Mouse (Mus musculus): ENCODE measurements around the gene Arhgap21. TPM values are rescaled to one million over a fixed set of nuclear protein-coding genes. Genes with fewer than 3 reads are reported as not detected.

Arhgap21 gene
- polyA plus RNA-seq, 1 experiment from 2014 or later = 40.9 TPM

DNA sequence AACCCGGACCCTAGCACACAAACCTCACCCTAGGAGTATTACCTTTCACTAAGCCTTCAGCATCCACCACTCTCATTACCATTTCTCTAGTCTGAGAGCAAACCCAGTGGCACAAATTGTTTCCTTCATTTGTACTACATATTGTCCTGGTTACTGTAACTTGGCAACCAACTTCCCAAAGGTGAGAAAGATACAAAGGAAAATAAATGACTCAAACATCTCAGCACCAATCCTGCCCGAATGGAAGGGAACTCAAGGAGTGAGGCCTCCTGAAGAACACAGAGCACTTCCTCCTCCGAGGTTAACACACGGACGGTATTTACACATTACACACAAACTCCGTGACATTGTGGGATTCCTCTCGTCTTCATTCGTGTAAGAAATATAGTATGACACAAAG lies 7.4 kb downstream of the Arhgap21 start:
- Histone ChIP-seq H3K4me3 (replicated peaks; ENCODE audit: low read length) (peak overlapping the region; percentile 8; the same call in 1 of the 2 replicates), H3K36me3 (ENCODE audit: control insufficient read depth, insufficient read depth) (no peaks in the 10 kb centered on the region), H3K9ac (replicated peaks; ENCODE audit: low read depth, low read length) (peak overlapping the region; percentile 32; the same call in 1 of the 2 replicates), H3K27ac (ENCODE audit: low read length) (peak overlapping the region; percentile 70), H3K4me2 (ENCODE audit: low read length) (peak overlapping the region; percentile 50), H3K9me3 (ENCODE audit: control insufficient read depth, low read length) (no peaks in the 10 kb centered on the region), H3K27me3 (replicated peaks; ENCODE audit: control insufficient read depth, insufficient read depth, low read length) (no peaks in the 10 kb centered on the region), H3K4me1 (replicated peaks; ENCODE audit: control insufficient read depth, insufficient read depth, low read length) (peaks cover 56% of the 10 kb centered on the region)
- ATAC-seq = no peak
- 22% methylated on average over 8 of the region's 8 CpGs for WGBS

DNA sequence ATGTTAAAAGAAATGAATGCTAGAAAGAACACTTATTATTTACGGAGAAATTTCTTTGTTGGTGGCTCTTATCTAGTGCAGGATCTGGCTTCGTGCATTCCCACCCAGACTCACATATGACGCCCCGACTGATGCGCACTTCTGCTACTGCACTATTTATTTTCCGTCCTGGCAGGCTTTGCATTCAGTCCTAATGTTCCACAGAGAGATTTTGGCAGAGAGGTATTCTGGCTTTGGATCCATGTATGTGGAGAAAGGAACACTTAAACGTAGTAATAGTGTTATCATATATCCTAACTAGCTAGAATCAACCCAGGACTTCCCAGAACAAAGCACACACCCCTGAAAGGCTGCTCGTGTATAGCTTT lies 8.0 kb downstream of the Arhgap21 start:
- peak; percentile 54 for ATAC-seq
- whole genome bisulfite sequencing = 34% methylated on average over 8 of the region's 8 CpGs
- Histone ChIP-seq H3K4me1 (replicated peaks; ENCODE audit: control insufficient read depth, insufficient read depth, low read length) (peaks cover 62% of the 10 kb centered on the region), H3K27me3 (replicated peaks; ENCODE audit: control insufficient read depth, insufficient read depth, low read length) (no peaks in the 10 kb centered on the region), H3K9me3 (ENCODE audit: control insufficient read depth, low read length) (no peaks in the 10 kb centered on the region), H3K27ac (ENCODE audit: low read length) (peak overlapping the region; percentile 76), H3K4me3 (replicated peaks; ENCODE audit: low read length) (peak overlapping the region; percentile 9), H3K4me2 (ENCODE audit: low read length) (peak overlapping the region; percentile 42), H3K9ac (replicated peaks; ENCODE audit: low read depth, low read length) (peak overlapping the region; percentile 24; the same call in 1 of the 2 replicates), H3K36me3 (ENCODE audit: control insufficient read depth, insufficient read depth) (no peaks in the 10 kb centered on the region)

DNA sequence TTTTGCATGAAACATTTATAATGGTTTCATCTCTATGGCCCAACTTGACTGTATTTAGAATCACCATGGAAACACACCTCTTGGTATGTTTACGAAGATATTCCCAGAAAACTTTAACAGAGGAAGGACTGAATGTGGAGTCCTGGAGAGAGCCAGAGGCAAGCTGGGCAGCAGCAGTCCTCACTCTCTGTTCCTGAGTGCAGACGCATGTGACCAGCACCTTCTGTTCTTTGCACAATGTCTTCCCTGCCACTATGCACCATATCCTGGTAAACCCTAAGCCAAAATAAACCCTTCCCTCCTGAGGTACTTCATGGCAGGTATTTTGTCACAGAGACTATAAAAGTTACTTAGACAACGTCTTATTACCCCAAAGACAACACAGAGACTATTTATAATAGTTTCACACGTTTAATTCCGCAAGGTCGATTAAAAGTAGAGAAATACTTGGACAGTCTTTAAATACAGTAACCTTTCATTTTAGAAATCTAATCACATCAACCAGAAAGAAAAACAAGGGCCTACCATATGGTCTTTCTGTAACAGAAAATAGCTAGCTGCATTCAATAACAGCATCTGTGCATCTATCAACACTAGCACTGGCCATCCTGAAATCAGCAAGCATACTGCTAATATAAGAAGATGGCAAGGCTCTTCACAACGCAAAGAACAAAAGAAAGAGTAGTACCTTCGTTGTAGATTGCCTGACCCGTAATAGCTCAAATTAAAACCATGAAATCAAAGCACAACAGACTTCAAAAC lies 8.6 kb downstream of the Arhgap21 start:
- WGBS = 37% methylated on average over 9 of the region's 9 CpGs
- H3K9me3 ChIP-seq (ENCODE audit: control insufficient read depth, low read length) = no peaks in the 10 kb centered on the region
- peaks cover 65% of the 10 kb centered on the region for H3K4me1 ChIP-seq (replicated peaks; ENCODE audit: control insufficient read depth, insufficient read depth, low read length)
- H3K27ac ChIP-seq (ENCODE audit: low read length) = peak overlapping the region; percentile 76
- H3K4me3 ChIP-seq (replicated peaks; ENCODE audit: low read length) = peak overlapping the region; percentile 9; the same call in 1 of the 2 replicates
- peak; percentile 58 for ATAC-seq
- peak overlapping the region; percentile 42 for H3K4me2 ChIP-seq (ENCODE audit: low read length)
- no peaks in the 10 kb centered on the region for H3K36me3 ChIP-seq (ENCODE audit: control insufficient read depth, insufficient read depth)
- H3K27me3 ChIP-seq (replicated peaks; ENCODE audit: control insufficient read depth, insufficient read depth, low read length) = no peaks in the 10 kb centered on the region
- peak overlapping the region; percentile 25; the same call in 1 of the 2 replicates for H3K9ac ChIP-seq (replicated peaks; ENCODE audit: low read depth, low read length)

DNA sequence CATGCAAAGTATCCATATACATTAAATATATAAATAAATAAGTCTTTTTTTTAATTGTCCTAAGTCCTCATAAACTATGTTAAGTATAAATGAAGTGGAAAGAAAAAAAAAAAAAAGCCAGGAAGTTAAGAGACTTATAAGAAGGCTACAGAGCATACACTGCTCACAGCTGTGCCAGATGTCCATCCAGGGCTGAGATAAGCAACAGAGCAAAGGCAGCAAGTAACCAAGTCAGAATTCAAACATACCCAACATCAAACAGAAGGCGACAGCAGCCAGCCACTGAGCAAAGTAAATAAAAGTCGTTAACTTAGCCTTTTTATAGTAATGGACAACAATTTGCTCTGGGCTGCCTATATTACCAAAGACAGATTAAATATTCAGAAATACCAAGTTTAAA lies 9.6 kb downstream of the Arhgap21 start:
- Histone ChIP-seq H3K27me3 (replicated peaks; ENCODE audit: control insufficient read depth, insufficient read depth, low read length) (no peaks in the 10 kb centered on the region), H3K36me3 (ENCODE audit: control insufficient read depth, insufficient read depth) (no peaks in the 10 kb centered on the region), H3K9me3 (ENCODE audit: control insufficient read depth, low read length) (no peaks in the 10 kb centered on the region), H3K4me3 (replicated peaks; ENCODE audit: low read length) (no peak overlapping the region), H3K4me2 (ENCODE audit: low read length) (no peak overlapping the region), H3K27ac (ENCODE audit: low read length) (no peak overlapping the region), H3K4me1 (replicated peaks; ENCODE audit: control insufficient read depth, insufficient read depth, low read length) (peaks cover 61% of the 10 kb centered on the region), H3K9ac (replicated peaks; ENCODE audit: low read depth, low read length) (no peak overlapping the region)
- ATAC-seq = no peak
- WGBS = 56% methylated on average over 2 of the region's 2 CpGs

DNA sequence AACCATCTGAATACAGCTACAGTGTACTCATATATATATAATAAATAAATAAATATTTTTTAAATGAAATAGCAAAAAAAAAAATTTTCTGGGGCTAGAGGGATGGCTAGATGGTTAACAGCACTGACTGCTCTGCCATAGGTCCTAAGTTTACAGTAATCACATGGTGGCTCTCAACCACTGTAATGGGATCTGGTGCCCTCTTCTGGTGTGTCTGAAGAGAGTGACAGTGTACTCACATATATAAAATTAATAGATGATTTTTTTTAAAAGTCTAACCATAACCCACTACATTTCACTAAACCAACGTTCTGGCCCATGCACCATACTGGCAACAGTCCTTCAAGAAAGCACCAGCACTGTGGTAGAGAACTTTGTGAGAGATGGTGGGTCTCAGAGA lies 10.7 kb downstream of the Arhgap21 start:
- ATAC-seq = no peak
- no peak overlapping the region for H3K4me3 ChIP-seq (replicated peaks; ENCODE audit: low read length)
- WGBS = 100% methylated on average over 1 of the region's 1 CpGs
- H3K4me2 ChIP-seq (ENCODE audit: low read length) = no peak overlapping the region
- no peaks in the 10 kb centered on the region for H3K36me3 ChIP-seq (ENCODE audit: control insufficient read depth, insufficient read depth)
- no peak overlapping the region for H3K9ac ChIP-seq (replicated peaks; ENCODE audit: low read depth, low read length)
- no peaks in the 10 kb centered on the region for H3K27me3 ChIP-seq (replicated peaks; ENCODE audit: control insufficient read depth, insufficient read depth, low read length)
- no peak overlapping the region for H3K27ac ChIP-seq (ENCODE audit: low read length)
- no peaks in the 10 kb centered on the region for H3K9me3 ChIP-seq (ENCODE audit: control insufficient read depth, low read length)
- H3K4me1 ChIP-seq (replicated peaks; ENCODE audit: control insufficient read depth, insufficient read depth, low read length) = peaks cover 55% of the 10 kb centered on the region

DNA sequence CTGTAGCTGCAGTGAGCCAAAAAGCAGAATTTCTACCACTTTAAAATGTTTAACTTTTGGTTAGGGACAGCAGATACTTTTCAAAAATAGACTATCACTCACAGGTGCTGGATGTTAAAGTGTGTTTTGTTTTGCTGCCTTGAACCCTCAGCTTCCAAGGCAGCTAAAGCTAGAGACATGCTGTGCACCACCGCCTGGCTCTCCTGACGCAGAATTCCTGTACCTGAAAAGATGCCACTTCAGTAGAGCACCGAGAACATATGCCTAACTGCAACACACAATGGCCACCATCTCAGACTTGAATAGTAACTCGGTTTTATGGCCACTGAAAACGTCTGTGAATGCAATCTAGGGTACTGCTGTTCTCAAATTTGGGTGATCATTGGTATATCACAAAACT lies 12.0 kb downstream of the Arhgap21 start:
- Histone ChIP-seq H3K9me3 (ENCODE audit: control insufficient read depth, low read length) (no peaks in the 10 kb centered on the region), H3K27ac (ENCODE audit: low read length) (no peak overlapping the region), H3K4me2 (ENCODE audit: low read length) (no peak overlapping the region), H3K9ac (replicated peaks; ENCODE audit: low read depth, low read length) (no peak overlapping the region), H3K36me3 (ENCODE audit: control insufficient read depth, insufficient read depth) (no peaks in the 10 kb centered on the region), H3K27me3 (replicated peaks; ENCODE audit: control insufficient read depth, insufficient read depth, low read length) (no peaks in the 10 kb centered on the region), H3K4me3 (replicated peaks; ENCODE audit: low read length) (no peak overlapping the region), H3K4me1 (replicated peaks; ENCODE audit: control insufficient read depth, insufficient read depth, low read length) (peaks cover 44% of the 10 kb centered on the region)
- no peak for ATAC-seq
- WGBS = 68% methylated on average over 5 of the region's 5 CpGs

DNA sequence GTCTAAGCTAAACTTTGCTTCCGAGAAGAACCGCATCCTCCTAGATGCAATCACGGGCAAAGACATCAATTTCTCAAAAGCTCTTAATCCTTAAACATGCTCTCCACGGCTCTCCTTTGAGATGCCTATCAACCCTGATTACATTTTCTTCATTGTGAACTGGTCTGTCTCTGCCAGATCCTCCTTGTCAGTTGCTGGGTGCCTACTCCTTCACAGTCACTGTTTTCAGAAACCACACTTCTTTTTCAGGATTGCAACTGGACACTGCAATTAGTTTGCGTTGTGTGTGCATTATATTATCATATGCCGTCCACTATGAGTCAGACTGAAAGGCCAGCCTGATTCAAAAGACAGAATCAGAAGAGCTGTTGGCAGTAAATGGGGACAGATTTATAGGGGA lies 12.7 kb downstream of the Arhgap21 start:
- peaks cover 38% of the 10 kb centered on the region for H3K4me1 ChIP-seq (replicated peaks; ENCODE audit: control insufficient read depth, insufficient read depth, low read length)
- no peaks in the 10 kb centered on the region for H3K9me3 ChIP-seq (ENCODE audit: control insufficient read depth, low read length)
- H3K27me3 ChIP-seq (replicated peaks; ENCODE audit: control insufficient read depth, insufficient read depth, low read length) = no peaks in the 10 kb centered on the region
- no peak overlapping the region for H3K4me2 ChIP-seq (ENCODE audit: low read length)
- 15% methylated on average over 6 of the region's 6 CpGs for WGBS
- H3K36me3 ChIP-seq (ENCODE audit: control insufficient read depth, insufficient read depth) = no peaks in the 10 kb centered on the region
- no peak overlapping the region for H3K4me3 ChIP-seq (replicated peaks; ENCODE audit: low read length)
- no peak overlapping the region for H3K27ac ChIP-seq (ENCODE audit: low read length)
- H3K9ac ChIP-seq (replicated peaks; ENCODE audit: low read depth, low read length) = no peak overlapping the region
- no peak for ATAC-seq

DNA sequence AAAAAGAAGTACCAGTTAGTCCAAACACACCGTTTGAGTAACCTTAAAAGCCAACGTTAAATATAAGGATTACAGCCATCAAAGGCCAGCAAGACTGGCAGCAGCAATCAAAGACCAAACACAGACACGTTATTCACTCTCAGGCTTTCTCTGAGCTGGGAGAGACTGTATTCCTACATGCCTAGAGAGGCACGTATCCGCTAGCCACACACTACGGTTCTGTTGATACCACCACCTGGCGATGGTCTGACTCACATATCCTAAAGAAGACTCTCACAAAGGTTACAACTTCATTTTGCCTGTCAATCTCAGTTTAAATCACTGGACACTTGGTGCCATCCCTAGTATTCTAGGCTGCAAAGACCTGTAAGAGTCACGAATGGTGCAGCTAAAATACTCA lies 13.3 kb downstream of the Arhgap21 start:
- no peak overlapping the region for H3K4me3 ChIP-seq (replicated peaks; ENCODE audit: low read length)
- no peaks in the 10 kb centered on the region for H3K27me3 ChIP-seq (replicated peaks; ENCODE audit: control insufficient read depth, insufficient read depth, low read length)
- no peak for ATAC-seq
- no peak overlapping the region for H3K4me2 ChIP-seq (ENCODE audit: low read length)
- H3K27ac ChIP-seq (ENCODE audit: low read length) = no peak overlapping the region
- no peaks in the 10 kb centered on the region for H3K9me3 ChIP-seq (ENCODE audit: control insufficient read depth, low read length)
- H3K9ac ChIP-seq (replicated peaks; ENCODE audit: low read depth, low read length) = no peak overlapping the region
- WGBS = 51% methylated on average over 8 of the region's 8 CpGs
- peaks cover 33% of the 10 kb centered on the region for H3K4me1 ChIP-seq (replicated peaks; ENCODE audit: control insufficient read depth, insufficient read depth, low read length)
- no peaks in the 10 kb centered on the region for H3K36me3 ChIP-seq (ENCODE audit: control insufficient read depth, insufficient read depth)

DNA sequence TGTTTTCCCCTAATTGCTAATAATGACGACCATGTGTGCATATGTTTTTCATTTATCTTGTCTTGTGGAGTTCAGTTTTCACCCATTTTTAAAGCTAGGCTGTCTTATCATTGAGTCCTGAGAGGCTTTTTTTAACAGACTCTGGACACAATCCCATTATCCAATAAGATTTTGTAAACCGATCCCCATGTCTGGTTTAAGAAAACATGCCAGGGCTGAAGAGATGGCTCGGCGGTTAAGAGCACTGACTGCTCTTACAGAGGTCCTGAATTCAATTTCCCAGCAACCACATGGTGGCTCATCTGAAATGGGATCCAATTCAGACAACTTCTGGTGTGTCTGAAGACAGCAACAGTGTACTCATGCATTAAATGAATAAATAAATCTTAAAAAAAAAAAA lies 16.0 kb downstream of the Arhgap21 start:
- peaks cover 22% of the 10 kb centered on the region for H3K4me1 ChIP-seq (replicated peaks; ENCODE audit: control insufficient read depth, insufficient read depth, low read length)
- no peaks in the 10 kb centered on the region for H3K27me3 ChIP-seq (replicated peaks; ENCODE audit: control insufficient read depth, insufficient read depth, low read length)
- H3K4me3 ChIP-seq (replicated peaks; ENCODE audit: low read length) = no peak overlapping the region
- no peak overlapping the region for H3K4me2 ChIP-seq (ENCODE audit: low read length)
- 53% methylated on average over 4 of the region's 4 CpGs for WGBS
- no peaks in the 10 kb centered on the region for H3K9me3 ChIP-seq (ENCODE audit: control insufficient read depth, low read length)
- no peak for ATAC-seq
- H3K36me3 ChIP-seq (ENCODE audit: control insufficient read depth, insufficient read depth) = no peaks in the 10 kb centered on the region
- H3K9ac ChIP-seq (replicated peaks; ENCODE audit: low read depth, low read length) = no peak overlapping the region
- no peak overlapping the region for H3K27ac ChIP-seq (ENCODE audit: low read length)
